Mouse (Mus musculus): Measurements from ENCODE around the gene Lsm2. TPM values are rescaled to one million over a fixed set of nuclear protein-coding genes. Genes with fewer than 3 reads are reported as not detected.
"Not testable (repeated sequence)": the region's sequence is repeated elsewhere in the genome, so short reads cannot be mapped to it uniquely, and the experiment has no call there.

Lsm2 gene
- total RNA-seq, 2 experiments from 2014 or later: 19.4 to 25.0 TPM

DNA sequence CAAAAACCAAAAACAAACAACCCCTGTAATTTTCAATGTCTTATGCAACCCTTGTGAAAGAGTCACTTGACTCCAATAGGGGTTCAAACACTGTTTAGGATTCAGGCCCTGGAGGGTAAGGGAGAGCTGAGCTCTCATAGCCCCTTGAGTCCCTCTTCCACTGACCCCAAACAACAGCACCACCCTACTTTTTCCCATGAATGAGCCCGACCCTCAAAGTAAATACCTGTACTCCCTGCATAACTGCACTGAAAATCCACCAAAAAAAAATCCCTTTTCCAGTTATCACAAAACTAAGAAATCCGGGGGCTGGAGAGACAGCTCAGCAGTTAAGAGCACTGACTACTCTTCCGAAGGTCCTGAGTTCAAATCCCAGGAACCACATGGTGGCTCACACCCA lies 25.8 kb upstream of the Lsm2 start:
- no peak for DNase-seq (ENCODE audit: low spot score in 2 of 2)

- no peak for DNase-seq (ENCODE audit: low spot score in 2 of 2)
Measured at GRCm38 (mm10) chr17:34956340-34956739, 25.3 kb upstream of the Lsm2 start.

- not testable (repeated sequence) for DNase-seq (ENCODE audit: low spot score in 2 of 2)
Measured at GRCm38 (mm10) chr17:34957291-34957690, 24.4 kb upstream of the Lsm2 start.

DNA sequence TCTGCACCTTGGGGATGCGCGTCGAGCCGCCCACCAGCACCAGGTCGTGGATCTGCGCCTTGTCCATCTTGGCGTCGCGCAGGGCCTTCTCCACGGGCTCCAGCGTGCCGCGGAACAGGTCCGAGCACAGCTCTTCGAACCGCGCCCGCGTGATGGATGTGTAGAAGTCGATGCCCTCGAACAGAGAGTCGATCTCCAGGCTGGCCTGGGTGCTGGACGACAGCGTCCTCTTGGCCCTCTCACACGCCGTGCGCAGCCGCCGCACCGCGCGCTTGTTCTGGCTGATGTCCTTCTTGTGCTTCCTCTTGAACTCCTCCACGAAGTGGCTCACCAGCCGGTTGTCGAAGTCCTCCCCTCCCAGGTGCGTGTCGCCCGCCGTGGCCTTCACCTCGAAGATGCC lies 23.7 kb upstream of the Lsm2 start:
- not testable (repeated sequence) for DNase-seq (ENCODE audit: low spot score in 2 of 2)

GRCm38 (mm10) chr17:34958734-34959129 lies 22.9 kb upstream of the Lsm2 start:
- DNase-seq (ENCODE audit: low spot score in 2 of 2): not testable (repeated sequence)

GRCm38 (mm10) chr17:34959130-34959778 lies 22.4 kb upstream of the Lsm2 start, which contains the start of gene Hspa1b:
TSS of gene Hspa1b (minus strand) at chr17:34959238.
- DNase-seq (ENCODE audit: low spot score in 2 of 2): peak; percentile 73 to 75

- no peak for DNase-seq (ENCODE audit: low spot score in 2 of 2)
Measured at GRCm38 (mm10) chr17:34959881-34960515, 21.7 kb upstream of the Lsm2 start.

DNA sequence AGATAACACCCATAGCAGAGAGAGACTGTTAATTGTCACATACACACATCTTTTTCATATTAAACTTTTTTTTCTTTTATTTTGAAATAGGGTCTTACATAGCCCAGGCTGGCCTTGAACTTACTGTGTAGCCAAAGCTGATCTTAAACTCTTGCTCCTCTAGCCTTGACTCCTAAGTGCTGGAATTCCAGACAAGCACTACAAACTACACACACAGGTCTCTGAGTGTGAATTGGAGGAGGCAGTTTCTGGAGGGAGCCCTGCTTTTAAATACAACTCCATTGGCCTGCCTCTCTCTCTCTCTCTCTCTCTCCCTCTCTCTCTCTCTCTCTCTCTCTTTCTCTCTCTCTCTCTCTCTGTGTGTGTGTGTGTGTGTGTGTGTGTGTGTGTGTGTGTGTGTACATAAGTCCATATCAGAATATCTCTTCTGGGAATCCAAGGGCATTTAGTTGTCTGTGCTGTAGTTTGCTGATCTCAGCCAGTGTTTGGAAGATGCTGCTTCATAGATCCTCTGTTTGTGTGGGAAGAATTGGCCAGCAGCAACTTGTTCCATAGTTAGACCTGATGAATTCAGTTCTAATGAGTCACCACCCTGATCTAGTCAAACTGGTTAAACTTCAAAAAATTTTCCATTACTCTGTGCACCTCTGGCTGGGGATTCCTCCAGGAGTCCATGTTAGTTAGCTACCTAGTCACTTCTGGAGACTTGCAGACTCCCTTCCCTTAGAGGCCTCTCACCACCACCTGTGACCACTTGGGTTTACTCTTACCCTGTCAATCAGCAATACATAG lies 20.8 kb upstream of the Lsm2 start:
- DNase-seq (ENCODE audit: low spot score in 2 of 2): no peak

DNA sequence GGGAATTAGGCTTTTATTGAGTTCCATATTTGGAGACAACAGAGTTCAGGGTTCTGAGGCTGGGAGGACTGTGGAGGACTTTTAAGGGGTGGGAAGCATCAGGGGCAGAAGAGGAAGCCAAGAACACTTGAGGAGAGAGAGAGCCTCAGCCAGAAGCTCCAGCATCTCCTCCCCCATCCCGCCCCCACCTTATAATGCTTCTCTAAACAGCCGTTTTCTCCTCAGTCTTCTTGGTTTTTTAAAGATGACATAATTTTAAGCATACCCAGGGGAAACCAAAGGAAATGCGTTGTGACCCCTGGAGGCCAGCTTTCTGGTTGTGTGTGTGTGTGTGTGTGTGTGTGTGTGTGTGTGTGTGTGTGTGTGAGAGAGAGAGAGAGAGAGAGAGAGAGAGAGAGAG lies 19.5 kb upstream of the Lsm2 start:
- DNase-seq (ENCODE audit: low spot score in 2 of 2): no peak

GRCm38 (mm10) chr17:34962841-34963240 lies 18.8 kb upstream of the Lsm2 start:
- DNase-seq (ENCODE audit: low spot score in 2 of 2): no peak

- no peak for DNase-seq (ENCODE audit: low spot score in 2 of 2)
Measured at GRCm38 (mm10) chr17:34964640-34965049, 17.0 kb upstream of the Lsm2 start.

DNA sequence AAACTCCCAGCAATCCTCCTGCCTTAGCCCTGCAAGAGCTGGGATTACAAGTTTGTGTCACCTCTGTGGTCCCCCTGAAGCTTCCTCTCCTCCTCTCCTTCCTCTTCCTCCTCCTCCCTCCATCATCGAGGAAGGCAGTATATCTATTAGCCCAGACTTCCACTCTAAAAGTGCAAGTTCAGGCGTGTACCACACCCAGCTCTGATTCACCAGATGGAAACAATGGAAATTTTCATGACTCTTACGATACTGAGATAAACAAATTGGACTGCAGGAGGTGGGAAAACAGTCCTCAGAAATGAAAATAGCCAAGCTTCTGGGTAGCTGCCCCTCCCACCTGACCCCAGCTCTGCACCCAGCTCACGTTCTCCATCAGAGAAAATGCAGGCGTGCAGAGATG lies 16.0 kb upstream of the Lsm2 start:
- DNase-seq (ENCODE audit: low spot score in 2 of 2): no peak

GRCm38 (mm10) chr17:34969822-34970221 lies 11.8 kb upstream of the Lsm2 start, which contains the start of gene Gm20481:
TSS of gene Gm20481 (plus strand) at chr17:34969912.
- DNase-seq (ENCODE audit: low spot score in 2 of 2): not testable (repeated sequence)

- DNase-seq (ENCODE audit: low spot score in 2 of 2): not testable (repeated sequence)
Measured at GRCm38 (mm10) chr17:34970850-34971249, 10.8 kb upstream of the Lsm2 start.

- not testable (repeated sequence) for DNase-seq (ENCODE audit: low spot score in 2 of 2)
Measured at GRCm38 (mm10) chr17:34971694-34972068, 10.0 kb upstream of the Lsm2 start.

DNA sequence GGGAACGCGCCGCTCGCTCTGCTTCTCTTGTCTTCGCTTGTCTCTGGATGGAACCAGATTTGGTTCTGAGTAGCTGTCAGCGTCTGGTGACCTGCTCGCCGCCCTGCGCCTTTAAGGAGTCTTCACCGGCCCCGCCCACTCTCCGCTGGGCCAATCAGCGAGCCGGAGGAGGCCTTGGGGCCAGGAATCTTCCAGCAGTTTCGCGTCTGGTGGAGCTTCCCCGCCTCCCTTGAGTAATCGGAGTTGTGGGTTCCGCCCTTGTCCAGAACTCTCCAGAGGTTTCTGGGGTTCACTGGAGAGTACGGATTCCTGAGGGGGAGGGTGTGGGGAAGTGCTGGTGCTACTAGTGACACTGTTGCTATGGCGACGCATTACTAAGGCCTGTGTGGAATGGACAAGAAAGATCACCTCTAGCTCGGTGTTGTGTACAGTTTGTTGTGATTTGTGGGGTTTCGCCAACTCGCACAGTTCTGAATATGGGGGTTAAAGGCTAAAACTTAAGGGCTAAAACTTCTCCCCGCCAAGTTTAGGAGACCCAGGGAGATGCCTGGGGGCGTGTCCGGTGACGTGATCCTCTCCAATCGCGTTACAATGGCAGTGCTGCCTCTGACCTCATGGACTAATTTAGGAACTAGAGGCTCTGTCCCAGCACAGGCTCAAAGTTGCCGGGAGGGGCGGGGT lies 9.5 kb upstream of the Lsm2 start, which contains the start of the genes Hspa1a and Hspa1l:
TSS of gene Hspa1a (minus strand) at position 88 of the 681 bp plus-strand sequence.
TSS of gene Hspa1l (plus strand) at position 635 of the 681 bp plus-strand sequence.
- peak; percentile 68 to 77 for DNase-seq (ENCODE audit: low spot score in 2 of 2)

DNA sequence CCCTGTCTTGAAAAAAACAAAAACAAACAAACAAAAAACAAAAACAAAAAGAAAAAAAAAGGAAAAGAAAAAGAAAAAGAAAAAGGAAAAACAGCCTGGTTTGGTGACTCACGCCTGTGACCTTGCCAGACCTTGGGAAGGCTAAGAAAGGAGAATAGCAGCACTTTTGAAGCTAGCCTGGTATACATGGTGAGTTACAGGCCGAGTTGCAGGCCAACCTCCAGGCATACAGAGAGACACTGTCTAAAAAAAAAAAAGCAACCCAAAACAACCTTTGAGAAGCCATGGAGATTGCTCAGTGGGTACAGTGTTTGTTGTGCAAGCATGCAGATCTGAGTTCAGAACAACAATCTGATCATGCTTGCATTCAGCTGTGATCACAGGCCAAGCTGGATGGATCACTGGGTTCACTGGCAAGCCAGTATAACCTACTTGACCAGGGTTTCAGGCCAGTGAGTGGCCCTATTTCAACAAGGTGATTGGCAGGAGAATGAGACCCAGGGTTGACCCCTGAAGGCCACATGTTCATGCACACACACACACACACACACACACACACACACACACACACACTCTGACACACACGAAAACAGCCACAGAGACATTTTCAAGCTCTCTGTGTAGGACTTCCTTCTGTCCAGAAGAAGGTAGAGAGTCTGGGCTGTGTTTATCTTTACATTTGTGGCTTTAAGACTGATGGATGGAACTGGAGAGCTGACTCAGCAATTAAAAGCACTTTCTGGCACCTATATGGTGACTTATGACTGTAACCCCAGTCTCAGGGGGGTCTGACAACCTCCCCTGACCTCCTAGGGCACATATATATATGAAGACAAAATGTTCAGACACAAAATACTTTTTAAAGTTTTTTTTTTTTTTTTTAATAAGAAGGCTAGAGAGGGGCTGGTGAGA lies 5.8 kb upstream of the Lsm2 start:
- no peak for DNase-seq (ENCODE audit: low spot score in 2 of 2)

DNA sequence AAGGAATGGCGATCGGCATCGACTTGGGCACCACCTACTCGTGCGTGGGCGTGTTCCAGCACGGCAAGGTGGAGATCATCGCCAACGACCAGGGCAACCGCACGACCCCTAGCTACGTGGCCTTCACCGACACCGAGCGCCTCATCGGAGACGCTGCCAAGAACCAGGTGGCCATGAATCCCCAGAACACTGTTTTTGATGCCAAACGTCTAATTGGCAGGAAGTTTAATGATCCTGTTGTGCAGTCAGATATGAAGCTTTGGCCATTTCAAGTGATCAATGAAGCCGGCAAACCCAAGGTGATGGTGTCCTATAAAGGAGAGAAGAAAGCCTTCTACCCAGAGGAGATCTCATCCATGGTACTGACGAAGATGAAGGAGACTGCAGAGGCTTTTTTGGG lies 4.7 kb upstream of the Lsm2 start:
- DNase-seq (ENCODE audit: low spot score in 2 of 2): no peak

DNA sequence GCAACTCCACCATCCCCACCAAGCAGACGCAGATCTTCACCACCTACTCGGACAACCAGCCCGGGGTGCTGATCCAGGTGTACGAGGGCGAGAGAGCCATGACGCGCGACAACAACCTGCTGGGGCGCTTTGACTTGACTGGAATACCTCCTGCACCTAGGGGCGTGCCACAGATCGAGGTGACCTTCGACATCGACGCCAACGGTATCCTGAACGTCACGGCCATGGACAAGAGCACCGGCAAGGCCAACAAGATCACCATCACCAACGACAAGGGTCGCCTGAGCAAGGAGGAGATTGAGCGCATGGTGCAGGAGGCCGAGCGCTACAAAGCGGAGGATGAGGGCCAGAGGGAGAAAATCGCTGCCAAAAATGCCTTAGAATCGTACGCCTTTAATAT lies 3.4 kb upstream of the Lsm2 start:
- no peak for DNase-seq (ENCODE audit: low spot score in 2 of 2)

- DNase-seq (ENCODE audit: low spot score in 2 of 2): no peak
Measured at GRCm38 (mm10) chr17:34979631-34980030, 2.0 kb upstream of the Lsm2 start.
